Mouse (Mus musculus): ENCODE measurements at regions not wholly inside any gene's neighbourhood (a gene's known extent, or its start where the extent isn't known, plus 50 kb on each side); places are given as distances from the start of the nearest gene placed in this dataset.

- TF ChIP-seq FOSL1 (IDR thresholded peaks at IDR 0.05; ENCODE audit: insufficient read depth, low read length, poor library complexity, severe bottlenecking) (no peak), MAX (IDR thresholded peaks at IDR 0.05) (no peak), CTCF (IDR thresholded peaks at IDR 0.05; ENCODE audit: control insufficient read depth, insufficient read depth, insufficient read length) (no peak), MYOD1 (IDR thresholded peaks at IDR 0.05; ENCODE audit: control insufficient read depth, insufficient read length, low read depth) (no peak), CEBPB (IDR thresholded peaks at IDR 0.05; ENCODE audit: low read depth) (no peak), USF1 (IDR thresholded peaks at IDR 0.05; ENCODE audit: low read depth) (no peak), MYOG (IDR thresholded peaks at IDR 0.05; ENCODE audit: control insufficient read depth, extremely low read depth, insufficient read length) (no peak)
- no peaks in the 10 kb centered on the region for H3K79me3 ChIP-seq (ENCODE audit: low read depth)
- no peaks in the 10 kb centered on the region for H3K27me3 ChIP-seq (ENCODE audit: control insufficient read depth, insufficient read depth, insufficient read length)
- no peaks in the 10 kb centered on the region for H3K79me2 ChIP-seq (ENCODE audit: control insufficient read depth, insufficient read depth)
- H3K36me3 ChIP-seq (ENCODE audit: control insufficient read depth, insufficient read depth) = no peaks in the 10 kb centered on the region
- no peak overlapping the region for H3K4me3 ChIP-seq (ENCODE audit: insufficient read depth, poor library complexity, severe bottlenecking)
- H3ac ChIP-seq (ENCODE audit: control insufficient read depth, insufficient read length, low read depth) = no peak overlapping the region
Observed at GRCm38 (mm10) chr12:79916896-79917633, 195.7 kb downstream of the Zfp36l1 start.

GRCm38 (mm10) chr12:79913898-79914297 is 198.9 kb downstream of the Zfp36l1 start:
- Histone ChIP-seq H3K36me3 (ENCODE audit: control insufficient read depth, insufficient read depth) (no peaks in the 10 kb centered on the region), H3K79me3 (ENCODE audit: low read depth) (no peaks in the 10 kb centered on the region), H3K79me2 (ENCODE audit: control insufficient read depth, insufficient read depth) (no peaks in the 10 kb centered on the region), H3K4me3 (ENCODE audit: insufficient read depth, poor library complexity, severe bottlenecking) (no peak overlapping the region), H3ac (ENCODE audit: control insufficient read depth, insufficient read length, low read depth) (no peak overlapping the region), H3K27me3 (ENCODE audit: control insufficient read depth, insufficient read depth, insufficient read length) (no peaks in the 10 kb centered on the region)
- TF ChIP-seq MAX (IDR thresholded peaks at IDR 0.05) (no peak), USF1 (IDR thresholded peaks at IDR 0.05; ENCODE audit: low read depth) (no peak), CEBPB (IDR thresholded peaks at IDR 0.05; ENCODE audit: low read depth) (no peak), MYOD1 (IDR thresholded peaks at IDR 0.05; ENCODE audit: control insufficient read depth, insufficient read length, low read depth) (no peak), FOSL1 (IDR thresholded peaks at IDR 0.05; ENCODE audit: insufficient read depth, low read length, poor library complexity, severe bottlenecking) (no peak), CTCF (IDR thresholded peaks at IDR 0.05; ENCODE audit: control insufficient read depth, insufficient read depth, insufficient read length) (no peak), MYOG (IDR thresholded peaks at IDR 0.05; ENCODE audit: control insufficient read depth, extremely low read depth, insufficient read length) (no peak)

- Histone ChIP-seq H3ac (ENCODE audit: control insufficient read depth, insufficient read length, low read depth) (no peak overlapping the region), H3K79me2 (ENCODE audit: control insufficient read depth, insufficient read depth) (no peaks in the 10 kb centered on the region), H3K36me3 (ENCODE audit: control insufficient read depth, insufficient read depth) (no peaks in the 10 kb centered on the region), H3K79me3 (ENCODE audit: low read depth) (no peaks in the 10 kb centered on the region), H3K4me3 (ENCODE audit: insufficient read depth, poor library complexity, severe bottlenecking) (no peak overlapping the region), H3K27me3 (ENCODE audit: control insufficient read depth, insufficient read depth, insufficient read length) (no peaks in the 10 kb centered on the region)
- TF ChIP-seq CEBPB (IDR thresholded peaks at IDR 0.05; ENCODE audit: low read depth) (no peak), MYOD1 (IDR thresholded peaks at IDR 0.05; ENCODE audit: control insufficient read depth, insufficient read length, low read depth) (no peak), MYOG (IDR thresholded peaks at IDR 0.05; ENCODE audit: control insufficient read depth, extremely low read depth, insufficient read length) (no peak), USF1 (IDR thresholded peaks at IDR 0.05; ENCODE audit: low read depth) (no peak), CTCF (IDR thresholded peaks at IDR 0.05; ENCODE audit: control insufficient read depth, insufficient read depth, insufficient read length) (no peak), FOSL1 (IDR thresholded peaks at IDR 0.05; ENCODE audit: insufficient read depth, low read length, poor library complexity, severe bottlenecking) (no peak), MAX (IDR thresholded peaks at IDR 0.05) (no peak)
Observed at GRCm38 (mm10) chr12:79912281-79913063, 200.3 kb downstream of the Zfp36l1 start.

GRCm38 (mm10) chr12:79910884-79911759 is 201.7 kb downstream of the Zfp36l1 start:
- H3K4me3 ChIP-seq (ENCODE audit: insufficient read depth, poor library complexity, severe bottlenecking) = no peak overlapping the region
- H3ac ChIP-seq (ENCODE audit: control insufficient read depth, insufficient read length, low read depth) = no peak overlapping the region
- no peak for TF ChIP-seq FOSL1 (IDR thresholded peaks at IDR 0.05; ENCODE audit: insufficient read depth, low read length, poor library complexity, severe bottlenecking)
- TF ChIP-seq MAX (IDR thresholded peaks at IDR 0.05) = no peak
- no peak for TF ChIP-seq USF1 (IDR thresholded peaks at IDR 0.05; ENCODE audit: low read depth)
- no peak for TF ChIP-seq CTCF (IDR thresholded peaks at IDR 0.05; ENCODE audit: control insufficient read depth, insufficient read depth, insufficient read length)
- TF ChIP-seq MYOG (IDR thresholded peaks at IDR 0.05; ENCODE audit: control insufficient read depth, extremely low read depth, insufficient read length) = no peak
- H3K27me3 ChIP-seq (ENCODE audit: control insufficient read depth, insufficient read depth, insufficient read length) = no peaks in the 10 kb centered on the region
- H3K36me3 ChIP-seq (ENCODE audit: control insufficient read depth, insufficient read depth) = no peaks in the 10 kb centered on the region
- no peaks in the 10 kb centered on the region for H3K79me3 ChIP-seq (ENCODE audit: low read depth)
- H3K79me2 ChIP-seq (ENCODE audit: control insufficient read depth, insufficient read depth) = no peaks in the 10 kb centered on the region

DNA sequence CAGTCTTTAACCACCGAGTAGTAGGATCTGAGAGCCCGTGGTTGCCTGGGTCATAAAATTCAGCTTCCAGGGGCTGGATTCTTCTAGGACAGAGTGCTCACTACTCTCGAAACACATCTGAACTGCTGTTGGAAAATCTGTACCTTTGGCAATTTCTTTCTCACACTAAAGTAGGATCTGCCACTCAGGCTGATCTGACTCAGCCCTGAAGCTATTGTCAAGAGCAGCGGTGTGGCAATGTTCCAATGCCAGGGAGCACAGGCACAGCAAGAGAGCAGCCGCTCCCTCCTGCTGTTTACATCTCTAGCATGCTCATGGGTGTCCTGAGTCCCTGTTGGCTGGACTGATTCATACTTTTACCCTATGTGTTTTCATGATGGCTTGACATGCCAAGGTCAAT is 205.2 kb downstream of the Zfp36l1 start:
- Histone ChIP-seq H3K79me2 (ENCODE audit: control insufficient read depth, insufficient read depth) (no peaks in the 10 kb centered on the region), H3K27me3 (ENCODE audit: control insufficient read depth, insufficient read depth, insufficient read length) (no peaks in the 10 kb centered on the region), H3K4me3 (ENCODE audit: insufficient read depth, poor library complexity, severe bottlenecking) (no peak overlapping the region), H3K79me3 (ENCODE audit: low read depth) (no peaks in the 10 kb centered on the region), H3K36me3 (ENCODE audit: control insufficient read depth, insufficient read depth) (no peaks in the 10 kb centered on the region), H3ac (ENCODE audit: control insufficient read depth, insufficient read length, low read depth) (no peak overlapping the region)
- no peak for TF ChIP-seq FOSL1 (IDR thresholded peaks at IDR 0.05; ENCODE audit: insufficient read depth, low read length, poor library complexity, severe bottlenecking)
- peak; percentile 75 for TF ChIP-seq MAX (IDR thresholded peaks at IDR 0.05)
- peak; percentile 39 for TF ChIP-seq MYOD1 (IDR thresholded peaks at IDR 0.05; ENCODE audit: control insufficient read depth, insufficient read length, low read depth)
- TF ChIP-seq USF1 (IDR thresholded peaks at IDR 0.05; ENCODE audit: low read depth) = no peak
- no peak for TF ChIP-seq MYOG (IDR thresholded peaks at IDR 0.05; ENCODE audit: control insufficient read depth, extremely low read depth, insufficient read length)
- no peak for TF ChIP-seq CTCF (IDR thresholded peaks at IDR 0.05; ENCODE audit: control insufficient read depth, insufficient read depth, insufficient read length)
- peak; percentile 9 for TF ChIP-seq CEBPB (IDR thresholded peaks at IDR 0.05; ENCODE audit: low read depth)

All from C2C12 (cell line).